Mouse (Mus musculus) embryonic fibroblast, embryonic 13.5 days (primary cell): Measurements from ENCODE around the gene Ppp1r37.

Source experiments
- CTCF ChIP-seq: IDR thresholded peaks from 2 replicates; pipeline ENCODE4 v1.5.1; 2011; ENCODE audit warnings: mild to moderate bottlenecking, control low read depth, low read length, moderate library complexity, borderline replicate concordance; ENCODE audit not compliant: insufficient read depth
- POLR2A ChIP-seq: IDR thresholded peaks from 2 replicates; pipeline ENCODE4 v1.6.1; 2011; ENCODE audit warnings: low read depth, mild to moderate bottlenecking, control low read depth, low read length, moderate library complexity

- TF ChIP-seq CTCF, result no peak
- no peak for TF ChIP-seq POLR2A
These were observed 64.5 kb downstream of the Ppp1r37 start for GRCm38 (mm10) chr7:19498326-19498725.
